Mouse (Mus musculus) B cell, adult 67 days (primary cell): Measurements from ENCODE around the gene Mum1. TPM values are rescaled to one million over a fixed set of nuclear protein-coding genes. Genes with fewer than 3 reads are reported as not detected.

Experiments used
- total RNA-seq, 2 experiments: library from RNA; stranded (reverse); gene quantifications; 4 replicates each; pipeline ENCODE4 v1.2.4; 2023

Mum1 gene
- 10 to 100 TPM; 79.2 to 79.3 TPM for total RNA-seq

DNA sequence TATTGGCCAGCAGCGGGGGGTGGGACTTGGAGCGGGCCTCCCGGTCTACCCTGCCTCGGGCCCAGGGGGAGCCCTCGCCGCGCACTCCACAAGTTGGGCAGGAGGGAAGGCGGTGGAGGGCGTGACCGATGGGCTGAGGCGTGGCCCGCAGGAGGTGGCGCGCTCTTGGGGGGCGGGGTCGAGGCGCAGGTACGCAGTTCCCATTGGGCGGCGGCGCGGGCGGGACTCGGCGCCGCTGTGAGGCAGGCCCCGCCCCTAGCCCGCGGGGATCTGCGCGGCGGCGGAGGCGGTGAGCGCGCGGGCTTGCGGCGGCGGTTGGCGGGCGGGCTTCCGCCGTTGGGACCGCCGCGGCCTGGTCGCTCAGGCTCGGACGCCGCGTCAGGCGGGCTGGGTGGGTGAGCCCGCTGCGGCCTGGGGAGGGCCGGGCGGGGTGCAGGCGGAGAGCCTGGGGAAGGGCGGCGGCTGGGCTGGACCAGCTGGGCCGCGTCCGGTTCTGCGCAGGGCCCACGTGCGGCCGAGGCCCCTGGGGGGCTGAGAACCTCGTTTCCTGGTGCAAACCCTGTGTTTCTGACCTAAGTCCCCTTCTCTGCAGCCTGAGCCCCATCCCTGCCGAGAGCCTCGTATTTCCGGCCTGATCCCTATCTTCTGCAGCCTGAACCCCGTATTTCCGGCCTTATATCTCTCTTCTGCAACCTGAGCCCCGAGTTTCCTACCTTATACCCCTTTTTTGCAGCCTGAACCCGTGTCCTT lies at the start of gene Mum1:
Gene Mum1, plus strand, starts transcription at position 19 of the 750 bp plus-strand sequence.

GRCm38 (mm10) chr10:80179068-80180051 lies 46.9 kb upstream of the Mum1 start, which contains the start of gene Efna2:
Efna2 (plus strand) TSS chr10:80179482.

DNA sequence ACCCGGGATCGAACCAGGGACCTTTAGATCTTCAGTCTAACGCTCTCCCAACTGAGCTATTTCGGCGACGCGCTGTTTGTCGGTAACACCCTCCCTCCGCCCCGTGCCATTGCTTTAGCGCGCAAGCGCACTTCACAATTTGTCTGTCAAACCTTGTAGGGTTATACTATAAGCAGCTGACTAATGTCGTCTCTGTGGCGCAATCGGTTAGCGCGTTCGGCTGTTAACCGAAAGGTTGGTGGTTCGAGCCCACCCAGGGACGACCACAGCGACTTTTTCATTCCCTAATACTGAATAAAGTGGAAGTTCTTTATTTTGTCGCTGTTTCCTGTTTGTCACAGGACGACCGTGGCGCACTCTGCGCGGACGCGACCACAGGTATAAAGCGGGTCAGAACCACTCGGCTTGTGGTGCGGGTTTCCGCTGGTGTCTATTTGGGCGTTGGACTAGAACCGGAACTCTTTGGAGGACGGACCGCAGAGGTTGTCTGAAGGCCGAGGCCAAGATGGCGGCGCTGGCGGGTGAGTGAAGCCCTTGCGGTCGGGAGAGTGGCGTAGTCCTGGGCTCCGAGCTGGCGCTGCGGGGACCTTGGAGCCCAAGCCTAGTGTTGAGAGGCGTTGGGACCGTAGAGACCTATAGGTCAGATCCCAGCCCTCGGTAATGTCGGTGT lies 22.9 kb downstream of the Mum1 start, which contains the start of gene Ndufs7:
Gene Ndufs7, plus strand, starts transcription at position 151 of the 670 bp plus-strand sequence.

GRCm38 (mm10) chr10:80260642-80261584 lies 34.7 kb downstream of the Mum1 start, which contains the start of the genes Gamt and Dazap1:
Gamt (minus strand) TSS chr10:80261012.
Dazap1 (plus strand) TSS chr10:80261486.

DNA sequence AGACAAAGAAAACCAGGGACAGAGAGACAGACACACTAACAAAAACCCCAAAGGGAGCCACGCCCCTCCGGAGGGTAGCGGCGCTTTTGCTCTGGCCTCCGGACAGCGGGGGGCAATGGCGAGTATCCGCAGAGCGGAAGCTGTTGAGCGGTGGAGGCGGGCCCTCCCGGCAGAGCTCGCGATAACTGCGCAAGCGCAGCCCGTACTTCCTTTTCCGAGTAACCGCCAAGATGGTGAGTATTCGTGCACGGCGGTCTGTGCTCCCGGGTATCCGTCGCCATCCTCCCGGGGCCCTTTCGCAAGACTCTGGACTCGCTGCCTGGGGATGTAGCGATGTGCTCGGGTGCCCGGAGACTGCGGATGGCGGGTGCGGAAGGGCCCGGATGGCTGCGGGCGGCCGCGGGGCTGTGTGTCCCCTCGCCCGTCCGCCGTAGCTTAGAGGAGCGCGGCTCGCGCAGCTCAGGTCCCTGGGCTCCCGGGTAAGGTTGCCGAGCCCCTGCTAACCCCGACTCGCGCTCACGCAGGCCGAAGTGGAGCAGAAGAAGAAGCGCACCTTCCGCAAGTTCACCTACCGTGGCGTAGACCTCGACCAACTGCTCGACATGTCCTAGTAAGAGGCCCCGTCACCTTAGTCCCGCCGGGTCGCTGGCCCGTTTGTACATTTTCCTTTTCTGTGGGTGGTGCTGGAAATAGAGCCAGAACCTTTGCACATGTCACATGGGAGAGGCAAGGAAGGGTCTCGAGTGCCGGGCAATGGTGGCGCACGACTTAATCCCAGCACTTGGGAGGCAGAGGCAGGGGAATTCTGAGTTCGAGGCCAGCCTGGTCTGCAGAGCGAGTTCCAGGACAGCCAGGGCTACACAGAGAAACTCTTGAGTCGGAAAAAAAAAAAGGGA lies 66.3 kb downstream of the Mum1 start, which contains the start of gene Rps15:
Gene Rps15, plus strand, starts transcription at position 203 of the 896 bp plus-strand sequence.

Other genes with a start within 250 kb of the Mum1 start
- 100 to 1,000 TPM; 156 to 169 TPM for gene Tmem259, start 242.1 kb upstream of the Mum1 start, total RNA-seq
- gene Cnn2, start 237.8 kb upstream of the Mum1 start, total RNA-seq = 100 to 1,000 TPM; 339 to 353 TPM
- gene Abca7, start 229.9 kb upstream of the Mum1 start, total RNA-seq = 10 to 100 TPM; 57.1 to 61.6 TPM
- gene Arhgap45, start 209.8 kb upstream of the Mum1 start, total RNA-seq = 100 to 1,000 TPM; 538 to 550 TPM
- gene Polr2e, start 186.6 kb upstream of the Mum1 start, total RNA-seq = 100 to 1,000 TPM in 1 of 2 experiments, 10 to 100 TPM in 1; 91.9 to 101 TPM
- 100 to 1,000 TPM; 124 to 133 TPM for gene Gpx4, start 179.3 kb upstream of the Mum1 start, total RNA-seq
- gene Sbno2, start 120.9 kb upstream of the Mum1 start, total RNA-seq = 100 to 1,000 TPM; 118 to 128 TPM
- 100 to 1,000 TPM; 178 to 181 TPM for gene Stk11, start 110.6 kb upstream of the Mum1 start, total RNA-seq
- 100 to 1,000 TPM; 171 to 178 TPM for gene Atp5d, start 87.8 kb upstream of the Mum1 start, total RNA-seq
- 1 to 10 TPM; 4.6 to 4.9 TPM for gene Cbarp, start 85.6 kb upstream of the Mum1 start, total RNA-seq
- 100 to 1,000 TPM; 153 to 162 TPM for gene Midn, start 78.2 kb upstream of the Mum1 start, total RNA-seq
- 100 to 1,000 TPM; 152 to 252 TPM for gene Cirbp, start 60.4 kb upstream of the Mum1 start, total RNA-seq
- 10 to 100 TPM in 1 of 2 experiments, 1 to 10 TPM in 1; 9.9 to 13.1 TPM for gene 1600002K03Rik, start 53.5 kb upstream of the Mum1 start, total RNA-seq
- gene Efna2, start 47.0 kb upstream of the Mum1 start, total RNA-seq = under 1 TPM in 1 of 2 experiments, not detected in 1; 0.42 TPM
- gene Ndufs7, start 22.7 kb downstream of the Mum1 start, total RNA-seq = 100 to 1,000 TPM in 1 of 2 experiments, 10 to 100 TPM in 1; 98.1 to 106 TPM
- 1 to 10 TPM; 1.2 to 3.8 TPM for gene Gamt, start 34.6 kb downstream of the Mum1 start, total RNA-seq
- gene Dazap1, start 35.1 kb downstream of the Mum1 start, total RNA-seq = 100 to 1,000 TPM; 147 to 159 TPM
- 1,000 to 10,000 TPM; 2,823 to 2,836 TPM for gene Rps15, start 66.0 kb downstream of the Mum1 start, total RNA-seq
- under 1 TPM; 0.24 to 0.35 TPM for gene Apc2, start 69.5 kb downstream of the Mum1 start, total RNA-seq
- 10 to 100 TPM; 27.6 to 32.1 TPM for gene 2310011J03Rik, start 94.1 kb downstream of the Mum1 start, total RNA-seq
- gene Pcsk4, start 103.1 kb downstream of the Mum1 start, total RNA-seq = 1 to 10 TPM; 1.0 to 1.1 TPM
- gene Reep6, start 103.5 kb downstream of the Mum1 start, total RNA-seq = under 1 TPM in 1 of 2 experiments, not detected in 1; 0.26 TPM
- not detected for gene Adamtsl5, start 122.0 kb downstream of the Mum1 start, total RNA-seq
- gene Plk5, start 130.0 kb downstream of the Mum1 start, total RNA-seq = not detected
- 1 to 10 TPM; 8.4 to 9.4 TPM for gene Mex3d, start 161.2 kb downstream of the Mum1 start, total RNA-seq
- 100 to 1,000 TPM in 1 of 2 experiments, 10 to 100 TPM in 1; 99.8 to 108 TPM for gene Mbd3, start 173.1 kb downstream of the Mum1 start, total RNA-seq
- gene Uqcr11, start 180.4 kb downstream of the Mum1 start, total RNA-seq = 10 to 100 TPM; 69.0 to 71.6 TPM
- 100 to 1,000 TPM; 202 to 212 TPM for gene Tcf3, start 207.2 kb downstream of the Mum1 start, total RNA-seq